Mouse (Mus musculus) 416B (cell line): ENCODE results near the gene Sema4g.

Experiments
- DNase-seq: peaks from one replicate; pipeline ENCODE4 v3.0.0; 2011; ENCODE audit warnings: low read depth

The Sema4g gene

DNA sequence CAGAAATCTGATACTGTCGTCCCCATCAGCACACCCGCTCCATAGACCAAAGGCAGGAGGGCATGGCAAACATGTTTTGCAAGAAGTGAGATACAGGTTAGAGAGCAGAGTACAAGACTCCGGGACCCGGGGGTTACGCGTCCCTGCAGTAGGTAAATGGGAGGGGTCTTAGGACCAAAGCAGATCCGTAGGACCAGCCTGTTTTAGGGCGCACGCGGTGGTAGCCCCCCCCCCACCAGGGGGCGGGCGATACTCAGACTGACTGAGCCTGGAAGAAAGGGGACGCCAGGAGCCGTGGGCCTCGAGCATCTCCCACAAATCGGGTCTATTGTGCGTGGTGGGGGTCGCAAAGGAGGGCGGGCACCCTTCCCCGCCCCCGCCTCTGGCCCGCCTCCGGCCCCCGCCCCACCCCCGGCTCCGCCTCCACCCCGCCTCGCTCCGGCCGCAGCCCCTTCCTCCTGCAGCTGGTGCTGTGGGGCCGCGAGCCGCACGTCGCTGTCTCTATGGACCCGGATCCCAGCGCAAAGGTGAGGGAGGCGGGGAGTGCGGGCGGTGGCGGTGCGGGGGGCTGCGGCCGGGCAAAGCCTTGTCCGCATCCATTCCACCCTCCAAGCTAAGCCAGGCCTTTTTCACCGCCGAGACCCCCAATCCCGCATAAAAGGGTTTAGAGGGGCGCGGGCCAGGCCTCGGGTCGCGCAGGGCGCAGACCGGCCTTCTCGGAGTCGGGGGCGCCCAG, at the start of gene Sema4g:
Gene Sema4g, plus strand, starts transcription at position 271 of the 736 bp plus-strand sequence.
- DNase-seq: no peak

DNA sequence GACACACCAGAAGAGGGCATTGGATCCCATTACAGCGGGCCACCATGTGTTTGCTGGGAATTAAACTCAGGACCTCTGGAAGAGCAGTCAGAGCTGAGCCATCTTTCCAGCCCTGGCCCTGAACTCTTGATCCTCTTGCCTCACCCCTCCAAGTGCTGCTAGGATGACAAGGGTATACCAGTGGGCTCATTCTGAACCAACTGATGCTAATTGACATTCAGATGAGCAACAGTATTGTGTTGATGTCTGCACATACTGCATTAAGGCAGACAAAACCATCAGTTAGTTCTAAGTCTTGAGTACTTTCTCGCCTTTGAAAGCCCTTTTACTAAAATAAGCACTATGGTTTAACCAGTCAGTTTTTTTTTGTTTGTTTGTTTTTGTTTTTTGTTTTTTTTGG, 29.3 kb upstream of the Sema4g start:
- no peak for DNase-seq

DNA sequence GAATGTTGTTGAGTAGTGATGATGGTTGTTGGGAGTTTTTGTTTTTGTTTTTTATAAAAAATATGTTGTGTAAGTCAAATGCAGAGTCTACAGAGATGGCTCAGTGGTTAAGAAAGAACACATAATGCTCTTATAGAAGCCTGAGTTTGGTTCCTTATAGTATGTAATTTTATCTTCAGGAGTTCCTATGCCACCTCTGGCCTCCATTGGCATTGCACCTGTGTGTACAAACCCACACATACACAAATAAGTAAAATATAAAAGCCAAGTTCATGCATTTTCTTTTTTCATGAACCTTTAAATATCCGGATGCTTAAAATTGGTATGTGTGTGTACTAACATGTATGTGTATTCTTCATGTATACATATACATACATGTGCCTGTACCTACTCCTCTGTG, 22.9 kb upstream of the Sema4g start:
- DNase-seq: no peak

DNA sequence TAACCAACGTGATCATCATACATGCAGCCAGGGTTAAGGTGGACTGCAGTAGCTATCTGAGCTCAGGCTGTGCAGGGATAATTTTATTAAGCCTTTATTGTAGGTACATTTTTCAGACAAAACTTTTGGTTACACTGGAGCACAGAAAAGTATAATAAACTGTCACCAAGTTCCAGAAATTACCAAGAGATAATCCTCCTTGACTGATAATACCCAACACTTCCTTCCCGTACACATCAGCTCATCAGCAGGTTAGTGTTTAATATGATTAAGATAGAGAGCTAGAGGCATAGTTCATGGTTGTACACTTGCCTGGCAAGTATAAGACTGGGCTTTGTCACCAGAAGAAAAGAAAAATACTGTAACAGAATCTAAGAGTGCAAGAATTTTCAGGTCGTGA, 20.6 kb upstream of the Sema4g start:
- DNase-seq: no peak

DNA sequence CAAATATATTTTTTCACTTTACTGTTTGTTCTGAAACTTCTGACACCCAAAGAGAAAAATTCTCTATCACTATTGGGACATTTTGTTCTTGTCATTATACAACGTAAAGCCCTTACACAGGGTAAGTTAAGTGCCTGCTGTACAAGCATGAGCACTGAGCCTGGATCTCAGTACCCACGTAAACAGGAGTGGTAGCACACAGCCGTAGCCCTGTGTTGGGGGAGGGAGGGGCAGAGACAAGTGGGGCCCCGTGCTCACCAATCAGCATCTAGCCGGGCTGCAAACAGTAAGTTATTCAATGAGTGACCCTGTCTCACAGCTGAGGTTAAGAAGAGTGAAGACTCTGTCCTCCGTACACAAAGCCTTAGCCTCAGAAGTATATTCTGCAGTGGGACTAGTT, 12.3 kb upstream of the Sema4g start:
- no peak for DNase-seq

DNA sequence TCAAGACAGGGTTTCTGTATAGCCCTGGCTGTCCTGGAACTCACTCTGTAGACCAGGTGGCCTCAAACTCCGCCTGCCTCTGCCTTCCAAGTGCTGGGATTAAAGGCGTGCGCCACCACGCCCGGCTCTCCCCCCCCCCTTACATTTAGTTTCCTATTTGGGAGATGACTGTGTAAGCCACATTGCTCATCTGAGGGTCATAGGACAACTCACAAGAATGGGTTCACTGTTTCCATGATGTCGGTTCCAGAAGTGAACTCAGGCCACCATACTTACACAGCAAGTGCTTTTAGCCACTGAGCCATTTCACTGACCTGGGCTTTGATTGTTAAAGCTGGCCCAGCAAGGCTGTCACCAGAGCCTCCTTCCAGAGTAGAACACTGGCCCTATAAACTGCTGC, 11.8 kb upstream of the Sema4g start:
- DNase-seq: peak; percentile 26

DNA sequence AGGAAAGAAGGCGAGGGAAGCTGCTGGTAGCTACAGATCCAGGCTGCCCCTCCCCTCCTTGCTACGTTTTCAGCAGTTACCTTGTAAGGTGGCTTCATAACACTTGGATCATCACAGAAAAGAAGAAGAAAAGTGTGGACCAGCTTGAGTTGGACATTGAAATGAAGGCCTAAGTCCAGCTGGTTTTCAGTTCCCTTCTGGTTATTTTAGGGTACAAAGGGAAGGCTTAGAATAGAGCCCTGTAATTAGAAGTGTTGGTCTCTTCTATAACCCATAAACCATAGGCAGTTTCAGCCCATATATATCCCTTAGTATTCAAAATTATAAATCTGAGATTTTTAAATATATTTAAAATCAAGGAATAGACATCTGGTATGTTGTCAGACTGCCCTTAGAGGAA, 8.1 kb upstream of the Sema4g start:
- no peak for DNase-seq

DNA sequence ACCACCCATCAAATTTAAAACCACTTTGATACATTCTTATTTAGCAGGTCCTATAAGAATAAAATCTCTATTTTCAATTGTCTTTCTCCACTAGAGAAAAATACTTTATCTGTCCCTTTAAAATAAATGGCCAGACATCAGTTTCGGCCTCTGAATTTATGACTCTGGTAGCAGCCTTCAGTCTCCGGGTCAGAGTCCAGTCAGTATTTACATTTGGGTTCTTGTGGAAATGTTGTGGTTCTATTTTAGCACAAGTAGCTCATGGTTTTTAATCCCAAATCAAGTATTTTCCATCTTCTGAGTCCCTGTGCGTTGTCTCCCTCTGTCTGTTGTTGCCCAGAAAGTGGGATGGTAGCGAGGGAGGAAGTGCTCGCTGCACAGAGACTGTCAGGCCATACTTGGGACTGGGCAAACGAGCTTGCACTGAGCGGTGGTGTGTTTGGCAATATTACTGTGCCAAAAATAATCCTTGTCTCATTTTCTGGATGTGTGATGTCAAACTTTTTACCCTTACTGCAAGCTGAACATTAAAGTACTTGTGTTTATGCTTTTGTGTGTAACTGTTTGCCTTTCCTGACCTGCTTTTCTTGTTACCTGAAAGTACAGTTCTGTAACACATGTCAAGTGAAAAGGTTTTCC, 6.3 kb upstream of the Sema4g start:
- DNase-seq: no peak

DNA sequence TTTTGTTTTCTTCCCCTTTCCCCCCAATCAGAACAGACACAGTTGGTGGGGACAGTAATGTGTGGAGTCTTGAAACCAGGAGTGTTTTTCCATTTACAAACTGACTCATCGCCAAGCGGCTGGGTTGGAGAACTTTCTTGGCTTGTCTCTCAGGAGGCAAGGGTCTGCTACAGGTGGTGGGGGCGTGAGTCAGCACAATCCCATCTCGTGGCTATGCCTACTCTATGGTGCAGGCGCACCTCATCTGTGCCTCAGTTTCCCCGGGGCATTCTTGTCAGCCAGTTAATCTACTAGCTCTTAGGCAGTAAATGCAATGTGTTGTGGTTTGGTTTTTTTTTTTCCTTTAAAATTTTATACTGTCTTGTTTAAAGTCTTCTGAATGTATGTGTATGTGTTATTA, 5.5 kb upstream of the Sema4g start:
- DNase-seq: no peak

DNA sequence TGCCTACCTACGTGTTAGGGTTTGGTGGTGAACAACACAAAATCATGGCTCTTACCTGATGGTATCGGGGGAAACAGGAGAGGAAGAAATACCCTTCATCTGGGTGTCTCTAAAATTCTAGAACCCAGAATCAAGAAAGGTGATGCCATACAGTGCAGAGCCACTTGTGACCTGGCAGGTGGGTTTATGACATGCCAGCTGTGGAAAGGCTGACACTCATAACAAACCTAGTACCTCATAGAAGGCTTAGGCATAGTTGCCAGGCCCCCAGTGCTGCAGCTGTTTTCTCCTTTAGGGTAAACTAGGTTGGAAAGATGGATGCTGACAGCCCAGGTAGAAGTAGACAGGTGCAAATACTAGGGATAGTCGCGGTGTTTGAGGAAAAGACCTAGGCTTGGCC, 4.5 kb upstream of the Sema4g start:
- no peak for DNase-seq

DNA sequence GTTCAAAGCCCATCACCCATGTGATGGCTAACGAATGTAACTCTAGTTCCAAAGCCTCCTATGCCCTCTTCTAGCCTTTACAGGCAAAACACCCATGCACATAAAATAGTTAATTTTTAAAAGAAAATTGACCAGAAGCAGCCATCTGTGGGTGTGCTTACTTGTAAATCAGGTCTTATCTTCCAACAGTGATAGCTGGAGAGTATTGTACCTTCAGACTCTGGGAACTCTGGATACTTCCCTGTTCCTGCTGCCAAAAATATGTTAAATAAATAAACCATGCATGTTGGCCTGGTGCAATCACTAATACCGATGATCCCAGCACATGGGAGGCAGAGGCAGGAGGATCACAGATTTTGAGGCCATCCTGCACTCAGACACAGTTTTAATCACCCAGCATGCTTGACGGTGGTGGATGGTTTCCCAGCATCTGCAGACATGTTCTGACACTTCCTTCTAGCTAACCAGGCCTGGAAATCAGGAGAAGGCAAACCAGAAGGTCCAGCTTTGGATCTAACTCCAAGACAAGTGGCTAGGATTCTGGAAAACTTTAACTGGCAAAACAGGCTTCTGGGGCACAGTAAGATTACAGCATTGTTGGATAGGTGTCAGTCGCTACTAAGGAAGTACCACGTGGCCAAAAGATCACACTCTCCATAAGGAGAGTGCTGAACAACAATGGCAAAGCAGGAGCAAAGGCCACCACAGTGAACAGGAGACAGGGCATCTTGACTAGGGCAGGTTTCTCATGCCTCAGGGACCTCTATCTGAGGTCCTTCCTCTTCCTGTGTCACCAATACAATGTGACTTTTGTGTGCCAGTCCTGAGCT, 3.5 kb upstream of the Sema4g start:
- DNase-seq: no peak

DNA sequence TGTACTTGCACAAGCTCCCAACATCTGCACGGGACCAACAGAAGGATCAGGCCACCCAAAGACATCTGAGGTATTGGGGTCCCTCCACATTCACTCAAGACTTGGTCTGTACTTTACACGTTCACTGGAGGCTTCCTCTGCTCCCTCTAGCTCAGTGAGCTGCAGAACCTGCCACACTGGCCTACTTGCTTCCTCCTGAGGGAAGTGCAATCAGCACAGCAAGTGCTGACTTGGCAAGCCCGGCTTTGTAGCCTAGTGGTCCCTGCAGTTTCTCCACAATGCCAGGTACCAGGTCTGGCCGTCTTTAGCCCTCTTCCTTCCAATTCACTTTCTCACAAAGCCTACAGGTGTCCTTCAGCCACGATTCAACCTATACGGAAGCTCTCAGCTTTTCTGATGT, 1.9 kb upstream of the Sema4g start:
- DNase-seq: no peak

DNA sequence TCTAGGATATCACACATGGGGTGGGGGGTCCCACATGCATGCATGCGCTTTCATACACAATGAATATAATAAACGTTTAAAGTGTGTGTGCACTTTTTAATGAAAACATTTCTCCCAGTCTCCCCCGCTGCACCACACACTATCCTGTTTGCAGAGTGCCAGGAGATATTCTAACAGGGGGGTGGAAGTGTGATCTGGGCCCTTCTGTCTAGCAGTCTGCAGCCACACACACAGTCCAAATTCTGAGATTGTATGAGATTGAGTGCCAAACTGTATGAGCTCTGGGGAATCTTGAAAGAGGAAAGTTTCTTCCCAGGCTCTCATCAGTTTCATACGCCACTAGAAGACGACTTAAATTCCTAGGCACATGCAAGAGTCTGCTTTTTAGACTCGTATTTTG, 1.1 kb upstream of the Sema4g start:
- no peak for DNase-seq

DNA sequence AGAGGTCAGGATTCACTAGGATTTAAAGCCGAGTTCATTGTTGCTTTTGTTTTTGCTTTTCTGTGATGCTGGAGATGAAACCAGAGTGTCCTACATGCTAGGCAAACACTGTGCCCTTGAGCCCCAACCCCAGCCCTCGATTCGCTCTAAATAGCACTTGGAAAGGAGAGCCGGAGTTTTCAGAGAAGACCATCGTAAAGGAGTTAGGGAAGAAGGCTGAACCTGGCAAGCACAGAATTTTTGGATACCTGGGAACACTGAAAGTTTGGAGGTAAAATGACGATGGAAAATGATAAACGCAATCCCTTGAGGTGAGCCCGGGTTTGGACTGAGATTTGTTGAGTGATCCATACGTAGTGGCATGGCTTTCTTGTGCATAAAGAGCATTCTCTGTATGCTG, 580 bp upstream of the Sema4g start:
- DNase-seq: no peak

DNA sequence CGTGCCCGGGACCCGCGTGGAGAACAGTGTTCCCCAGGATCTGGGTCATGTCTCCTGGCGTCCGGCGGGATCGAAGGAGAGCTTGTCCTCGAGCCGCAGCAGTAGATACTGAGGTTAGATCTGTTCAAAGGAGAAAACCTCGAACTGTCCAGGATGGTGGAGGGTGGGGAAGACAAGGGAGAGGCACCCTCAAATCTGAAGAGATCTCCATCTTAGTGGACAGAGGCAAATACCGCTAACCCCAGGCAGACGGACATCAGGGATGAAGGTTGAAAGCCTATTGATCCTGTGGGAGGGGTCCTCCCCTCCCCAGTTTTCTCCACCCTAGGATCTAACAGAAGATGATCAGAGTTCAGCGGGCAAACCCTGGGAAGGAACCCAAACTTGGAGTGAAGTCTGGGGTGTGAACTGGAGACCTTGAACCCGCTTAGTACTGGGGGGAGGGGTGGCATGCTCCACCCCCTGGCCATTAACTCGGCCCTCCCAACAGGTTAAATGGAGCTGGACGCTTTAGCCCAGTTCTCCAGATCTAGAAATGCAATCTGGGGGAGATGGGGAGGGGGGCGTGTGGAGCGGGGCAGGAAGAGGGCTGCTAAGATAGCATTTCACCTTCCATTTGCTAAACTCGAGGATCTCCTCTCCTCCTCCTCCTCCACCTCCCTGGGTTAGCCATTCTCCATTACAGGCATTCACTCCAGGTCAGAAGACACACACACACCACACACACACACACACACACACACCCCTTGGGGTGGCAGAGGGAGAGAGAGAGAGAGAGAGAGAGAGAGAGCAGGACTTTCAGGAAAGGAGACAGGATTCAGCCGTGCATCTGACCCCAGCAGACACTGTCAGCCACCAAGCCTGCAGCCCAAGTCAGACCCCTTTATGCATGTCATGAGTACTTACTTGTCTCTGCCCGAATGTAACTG, 930 bp downstream of the Sema4g start:
- no peak for DNase-seq

DNA sequence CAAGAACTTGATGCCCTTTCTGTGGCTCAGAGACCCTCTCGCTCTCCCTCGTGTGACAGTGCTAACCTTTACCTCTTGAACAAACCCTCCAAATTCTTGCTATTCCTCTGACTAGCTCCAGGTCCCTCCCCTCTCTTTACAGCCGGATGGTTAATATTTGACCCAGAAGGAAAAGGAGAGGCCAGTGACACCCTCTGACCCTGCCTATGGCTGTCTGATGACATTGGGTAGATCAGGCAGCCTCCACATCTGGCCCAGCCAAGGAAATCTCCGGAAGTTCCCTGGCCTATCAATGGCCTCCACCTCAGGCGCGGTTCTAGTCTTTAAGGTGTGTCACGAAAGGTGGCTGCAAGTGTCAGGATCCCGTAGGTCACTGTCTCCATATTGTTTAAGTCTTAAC, 2.1 kb downstream of the Sema4g start:
- DNase-seq: no peak

DNA sequence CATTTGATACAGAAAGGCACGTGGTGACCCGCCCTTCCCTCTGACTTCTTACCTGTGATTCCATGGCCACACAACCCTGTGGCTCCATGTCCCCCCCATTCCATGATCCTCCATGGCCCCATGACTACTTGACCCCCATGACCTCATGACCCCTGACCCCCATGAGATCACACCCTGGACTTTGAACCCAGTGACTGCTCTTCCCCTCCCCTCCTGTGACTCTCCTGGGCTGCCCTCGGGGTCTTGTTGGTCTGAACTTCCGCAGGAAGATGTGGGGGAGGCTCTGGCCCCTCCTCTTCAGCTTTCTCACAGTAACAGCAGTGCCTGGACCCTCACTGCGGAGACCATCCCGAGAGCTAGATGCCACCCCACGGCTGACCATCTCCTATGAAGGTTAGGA, 3.3 kb downstream of the Sema4g start:
- no peak for DNase-seq

DNA sequence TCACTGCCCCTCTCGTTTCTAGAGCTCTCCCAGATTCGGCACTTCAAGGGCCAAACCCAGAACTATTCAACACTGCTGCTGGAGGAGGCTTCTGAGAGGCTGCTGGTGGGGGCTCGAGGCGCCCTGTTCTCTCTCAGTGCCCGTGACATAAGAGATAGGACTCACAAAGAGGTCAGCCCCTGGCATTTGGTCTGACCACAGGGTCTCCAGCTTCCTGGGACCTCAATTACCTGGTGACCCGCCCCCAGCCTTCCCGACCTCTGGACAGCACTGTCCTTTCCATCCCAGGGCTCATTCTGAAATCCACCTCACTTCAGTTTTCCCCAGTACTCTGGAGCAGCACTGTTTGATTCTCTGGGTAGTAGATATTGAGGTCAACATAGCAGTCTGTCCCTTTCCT, 3.8 kb downstream of the Sema4g start:
- DNase-seq: no peak

DNA sequence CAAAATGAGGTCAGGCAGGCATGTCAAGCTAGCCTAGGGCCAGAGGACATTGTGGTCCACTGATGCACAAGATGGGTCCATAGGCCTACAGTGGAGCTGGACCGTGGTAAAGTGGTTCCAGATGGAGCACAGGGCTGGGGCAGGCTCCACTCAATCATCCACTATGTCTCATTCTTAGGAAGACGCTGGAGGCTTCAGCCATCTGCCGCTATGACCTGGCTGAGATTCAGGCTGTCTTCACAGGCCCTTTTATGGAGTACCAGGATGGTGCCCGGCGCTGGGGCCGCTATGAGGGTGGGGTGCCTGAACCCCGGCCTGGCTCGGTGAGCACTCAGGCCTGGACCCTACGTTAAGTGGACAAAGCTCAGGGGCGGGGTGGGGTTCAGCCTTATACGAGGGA, 8.9 kb downstream of the Sema4g start:
- DNase-seq: no peak

DNA sequence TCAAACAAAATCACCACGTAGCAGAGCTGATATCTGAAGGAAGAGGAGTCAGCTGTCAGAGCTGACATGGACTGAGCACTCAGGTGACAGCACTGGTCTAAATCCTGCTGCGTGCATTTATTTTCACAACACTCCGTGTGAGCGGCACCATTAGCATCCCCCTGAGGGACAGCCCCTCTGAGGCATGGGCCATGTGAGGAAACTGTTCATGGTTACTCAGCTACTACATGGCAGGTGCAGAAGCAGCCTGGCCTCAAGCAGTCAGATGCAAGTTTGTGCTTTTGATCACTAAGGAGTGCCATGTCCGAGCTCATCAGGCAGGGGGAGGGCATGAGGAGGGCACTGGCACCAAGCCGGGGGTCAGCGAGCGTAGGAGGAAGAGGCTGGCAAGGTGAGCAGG, 10.7 kb downstream of the Sema4g start:
- DNase-seq: no peak

DNA sequence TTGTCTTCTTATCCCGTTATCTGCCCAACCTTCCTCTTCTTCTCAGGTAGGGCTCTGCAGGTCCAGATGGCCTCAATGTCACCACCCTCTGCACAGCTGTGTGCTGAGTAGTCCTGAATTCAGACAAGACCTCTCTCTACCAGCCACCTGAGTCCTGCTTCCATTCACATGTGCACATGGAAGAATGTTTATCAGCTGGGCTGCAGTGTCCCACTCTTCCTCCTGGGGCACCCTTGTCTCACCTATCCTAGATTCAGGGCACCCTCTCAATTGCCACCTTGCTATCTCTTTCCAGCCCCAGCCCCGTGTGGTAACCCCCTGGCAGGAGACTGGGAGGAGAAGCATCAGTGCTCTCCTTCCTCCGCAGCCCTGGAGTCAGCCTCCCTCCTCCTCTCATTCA, 13.4 kb downstream of the Sema4g start:
- DNase-seq: no peak
